Mouse (Mus musculus) spleen, adult 12 weeks (tissue): ENCODE results near the gene Efna2.
"Not testable (repeated sequence)": the region's sequence is repeated elsewhere in the genome, so short reads cannot be mapped to it uniquely, and the experiment has no call there.

Experiments used
- DNase-seq: peaks from one replicate; pipeline ENCODE4 v3.0.0; 2022; ENCODE audit warnings: low spot score

The Efna2 gene

GRCm38 (mm10) chr10:80156002-80156751 is 23.1 kb upstream of the Efna2 start:
- DNase-seq, result no peak

- no peak for DNase-seq
Measured at GRCm38 (mm10) chr10:80156752-80157053, 22.6 kb upstream of the Efna2 start.

- DNase-seq, result no peak
Measured at GRCm38 (mm10) chr10:80157141-80157929, 21.9 kb upstream of the Efna2 start.

- no peak for DNase-seq
Measured at GRCm38 (mm10) chr10:80158307-80158986, 20.8 kb upstream of the Efna2 start.

DNA sequence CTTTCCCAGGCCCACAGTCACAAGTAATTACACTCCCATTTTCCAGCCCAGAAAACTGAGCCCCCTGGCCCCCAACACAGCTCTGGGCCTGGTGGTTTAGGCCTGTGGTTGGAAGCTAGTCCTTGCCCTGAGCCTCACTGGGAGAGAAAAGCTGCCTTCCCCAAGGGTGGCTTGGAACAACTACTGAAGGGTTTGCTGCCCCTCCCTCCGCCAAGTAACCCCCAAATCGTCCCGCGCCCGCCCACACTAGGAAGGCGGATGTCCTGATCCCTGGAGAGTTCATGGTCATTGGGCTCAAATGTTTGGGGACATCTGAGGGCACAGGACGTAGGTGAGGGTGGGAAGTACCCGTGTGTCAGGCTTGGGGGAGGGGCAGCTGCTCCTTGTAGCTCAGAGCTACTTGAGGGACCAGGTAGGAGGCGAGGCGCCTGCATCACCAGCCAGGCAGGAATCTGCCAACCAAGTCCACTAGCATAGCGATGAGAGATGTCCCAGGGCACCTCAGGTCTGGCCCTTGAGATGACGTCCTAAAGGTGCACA is 20.2 kb upstream of the Efna2 start:
- no peak for DNase-seq

DNA sequence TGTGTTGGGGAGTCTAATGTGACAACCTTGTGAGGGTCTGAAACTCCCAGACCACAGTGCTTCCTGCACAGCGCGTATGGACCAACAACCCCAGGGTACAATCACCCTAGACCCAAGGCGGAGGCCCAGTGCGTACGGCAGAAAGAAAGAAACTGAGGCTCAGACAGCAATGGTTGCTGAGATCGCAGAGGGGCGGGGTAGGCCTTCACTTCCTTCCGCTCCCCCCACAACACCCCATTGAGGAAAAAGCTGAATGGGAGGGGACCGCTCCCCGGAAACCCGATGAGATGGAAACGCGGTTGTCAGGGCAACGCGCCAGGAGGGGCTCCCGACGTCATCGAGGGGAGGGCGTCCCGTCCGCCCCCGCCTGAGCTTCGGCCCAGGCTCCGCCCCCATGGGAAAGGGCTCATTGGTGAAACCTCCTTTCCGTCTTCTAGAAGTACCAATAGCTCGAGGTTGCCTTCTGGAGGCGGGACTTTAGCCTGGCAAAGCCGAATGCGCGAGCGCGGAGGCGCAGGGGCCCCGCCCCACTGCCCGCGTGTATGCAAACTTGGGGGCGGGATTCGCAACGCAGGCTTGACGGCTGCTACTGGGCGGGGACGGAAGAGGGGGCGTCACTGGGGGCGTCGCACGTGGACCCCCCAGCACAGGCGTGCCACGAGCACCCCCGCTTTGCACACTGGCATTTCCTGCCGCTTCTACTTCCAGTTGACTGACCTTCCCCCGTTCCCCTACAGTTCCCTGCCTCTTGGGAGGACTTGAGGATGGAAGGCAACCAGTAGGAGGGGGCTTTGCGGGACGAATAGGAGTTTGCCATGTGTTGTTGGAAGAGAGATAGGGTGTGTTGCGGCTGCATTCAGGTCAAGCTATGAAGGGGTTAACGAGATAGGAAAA is 19.5 kb upstream of the Efna2 start:
- DNase-seq, result peak; percentile 98

DNA sequence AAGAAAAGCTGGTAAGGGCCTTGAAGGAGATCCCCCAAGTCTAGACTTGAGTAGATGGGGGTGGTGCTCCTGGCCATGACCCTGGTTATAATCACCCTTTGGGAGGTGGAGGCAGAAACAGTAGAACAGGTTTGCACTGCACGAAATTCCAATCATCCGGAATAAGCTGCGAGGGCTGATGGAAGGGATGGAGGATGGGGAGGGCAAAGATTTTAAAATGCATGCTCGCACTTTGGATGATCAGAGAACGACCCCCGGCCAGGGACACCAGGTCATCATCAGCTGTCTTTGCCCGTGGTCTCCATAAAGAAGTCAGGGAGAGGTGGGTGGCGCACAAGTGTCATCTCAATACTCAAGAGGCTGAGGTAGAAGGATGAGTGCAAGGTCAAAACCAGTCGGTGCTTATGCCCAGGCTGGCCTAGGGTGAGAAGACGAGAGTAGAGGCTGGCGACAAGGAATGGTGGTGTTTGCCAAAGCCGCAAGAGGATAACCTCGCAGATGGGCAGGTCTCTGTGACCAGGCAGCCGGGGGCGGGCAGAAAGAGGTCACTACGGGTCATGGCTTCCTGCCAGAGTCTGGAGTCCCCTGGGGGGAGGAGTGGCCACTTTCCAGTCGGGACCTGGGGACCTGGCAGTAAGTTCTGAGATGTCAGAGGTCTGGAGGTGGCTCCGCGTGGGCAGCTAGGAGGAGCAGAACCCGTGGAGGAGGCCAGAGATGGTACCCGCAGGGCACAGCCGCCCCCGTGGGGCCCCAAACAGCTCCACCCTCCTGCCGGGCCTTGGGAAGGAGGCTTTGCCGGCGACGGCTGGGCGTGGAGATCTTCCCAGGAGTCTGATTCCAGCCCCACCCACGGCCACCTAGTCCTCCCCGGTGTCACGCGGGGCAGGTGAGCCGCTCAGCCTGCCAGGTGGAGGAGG is 18.6 kb upstream of the Efna2 start:
- DNase-seq, result peak; percentile 58

DNA sequence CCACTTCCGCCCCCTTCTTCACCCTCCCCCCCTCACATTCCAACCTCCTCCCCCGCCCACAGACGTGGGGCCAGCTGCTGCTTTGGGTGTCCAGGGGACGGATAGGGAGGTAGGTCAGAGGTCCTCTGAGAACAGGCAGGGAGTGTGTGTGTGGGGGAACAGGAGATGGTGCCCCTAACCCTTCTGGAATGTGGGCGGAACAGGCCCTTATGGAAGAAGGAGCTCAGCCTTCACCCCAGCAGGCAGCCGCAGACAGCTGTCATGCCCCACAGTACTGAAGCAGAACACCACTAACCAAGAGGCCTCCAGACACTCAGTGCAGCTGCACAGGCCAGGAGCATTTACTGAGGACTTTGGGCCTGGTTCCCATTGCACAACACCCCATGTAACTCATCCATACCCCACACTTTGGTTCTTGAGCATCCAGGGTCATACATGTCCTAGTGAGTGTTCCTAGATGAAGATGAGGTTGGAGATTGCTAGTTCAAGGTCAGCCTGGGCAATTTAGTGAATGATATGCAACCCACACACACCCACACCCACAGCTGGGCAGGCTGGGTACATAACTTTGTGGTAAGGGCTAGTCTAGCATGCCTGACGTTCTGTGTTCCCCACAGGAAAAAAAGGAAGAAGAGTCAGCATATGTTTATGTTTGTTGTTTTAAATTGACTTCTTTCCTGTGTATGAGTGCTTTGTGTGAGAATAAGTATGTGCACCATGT is 17.6 kb upstream of the Efna2 start:
- DNase-seq, result no peak

GRCm38 (mm10) chr10:80162243-80162608 is 17.1 kb upstream of the Efna2 start:
- no peak for DNase-seq

- no peak for DNase-seq
Measured at GRCm38 (mm10) chr10:80162716-80163299, 16.5 kb upstream of the Efna2 start.

DNA sequence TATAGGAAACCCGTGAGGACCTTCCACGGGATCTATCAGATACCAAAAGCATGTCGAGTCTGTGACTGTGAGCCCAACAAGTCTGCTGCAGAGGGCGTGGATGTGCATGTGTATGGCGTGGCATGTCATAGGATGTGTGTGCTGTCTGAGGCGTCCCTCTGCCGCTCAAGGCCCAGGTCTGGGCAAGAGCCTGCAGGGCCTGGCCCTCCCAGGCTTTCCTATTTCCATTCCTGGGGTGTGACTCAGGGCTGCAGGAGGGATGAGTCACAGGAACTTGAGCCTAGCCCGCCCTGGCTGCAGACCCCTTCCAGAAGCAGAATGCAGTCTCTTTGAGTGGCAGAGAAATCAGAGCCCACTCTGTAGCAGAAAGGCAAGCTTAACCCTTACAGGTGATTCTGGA is 15.6 kb upstream of the Efna2 start:
- no peak for DNase-seq

DNA sequence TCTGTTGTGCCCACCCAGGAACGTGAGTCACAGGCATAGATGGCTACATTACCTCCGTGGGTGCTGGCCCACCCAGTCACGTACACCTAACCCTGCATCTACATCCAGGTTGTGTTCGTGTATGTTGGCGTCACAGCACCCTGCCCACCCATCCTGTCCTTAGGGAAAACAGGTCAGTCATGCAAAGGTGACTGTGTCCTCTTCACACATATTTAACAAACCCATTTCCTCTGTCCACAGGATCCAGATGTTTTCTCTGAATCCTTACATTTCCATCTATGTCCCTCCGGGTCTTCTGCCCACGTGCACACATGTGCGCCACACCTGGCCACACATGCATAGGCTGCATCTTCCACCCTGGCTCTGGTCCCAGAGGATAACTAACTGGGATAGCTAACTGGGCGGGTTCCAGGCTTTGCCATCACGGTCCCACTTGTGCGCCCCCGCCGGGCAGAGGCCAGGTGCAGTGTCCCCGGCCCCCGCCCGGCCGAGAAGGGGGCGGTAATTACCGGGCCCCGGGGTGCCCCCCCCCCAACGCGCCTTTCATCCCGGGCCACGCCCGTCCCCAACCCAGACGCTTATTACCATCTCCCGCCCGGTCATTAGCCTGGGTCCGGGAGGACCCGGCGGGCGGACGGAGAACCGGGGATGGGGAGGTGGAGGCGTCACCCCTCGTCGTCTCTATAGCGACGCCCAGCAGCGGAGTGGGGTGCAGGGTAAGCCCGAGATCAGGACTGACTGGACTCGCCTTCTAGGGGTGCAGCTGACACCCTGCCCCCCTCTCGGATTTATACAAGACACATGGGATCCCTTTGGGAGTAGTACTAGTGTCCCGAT is 14.9 kb upstream of the Efna2 start:
- no peak for DNase-seq

DNA sequence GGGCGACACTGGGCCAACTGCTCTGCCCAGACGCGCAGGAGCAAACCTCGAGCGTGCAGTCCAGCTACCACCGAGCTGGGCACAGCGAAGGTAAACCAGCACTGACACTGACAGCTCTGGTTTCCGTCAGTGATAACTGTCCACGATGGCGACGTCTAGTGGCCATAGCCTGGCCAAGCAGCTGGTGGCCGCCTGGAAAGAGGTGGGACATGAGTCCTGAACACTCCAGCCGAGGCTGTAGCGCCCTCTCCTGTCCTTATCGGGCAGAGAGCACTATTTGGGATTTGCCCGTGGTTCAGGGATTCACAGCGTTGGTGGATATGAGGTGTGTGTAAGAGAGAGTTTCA is 14.3 kb upstream of the Efna2 start:
- peak; percentile 94 for DNase-seq

DNA sequence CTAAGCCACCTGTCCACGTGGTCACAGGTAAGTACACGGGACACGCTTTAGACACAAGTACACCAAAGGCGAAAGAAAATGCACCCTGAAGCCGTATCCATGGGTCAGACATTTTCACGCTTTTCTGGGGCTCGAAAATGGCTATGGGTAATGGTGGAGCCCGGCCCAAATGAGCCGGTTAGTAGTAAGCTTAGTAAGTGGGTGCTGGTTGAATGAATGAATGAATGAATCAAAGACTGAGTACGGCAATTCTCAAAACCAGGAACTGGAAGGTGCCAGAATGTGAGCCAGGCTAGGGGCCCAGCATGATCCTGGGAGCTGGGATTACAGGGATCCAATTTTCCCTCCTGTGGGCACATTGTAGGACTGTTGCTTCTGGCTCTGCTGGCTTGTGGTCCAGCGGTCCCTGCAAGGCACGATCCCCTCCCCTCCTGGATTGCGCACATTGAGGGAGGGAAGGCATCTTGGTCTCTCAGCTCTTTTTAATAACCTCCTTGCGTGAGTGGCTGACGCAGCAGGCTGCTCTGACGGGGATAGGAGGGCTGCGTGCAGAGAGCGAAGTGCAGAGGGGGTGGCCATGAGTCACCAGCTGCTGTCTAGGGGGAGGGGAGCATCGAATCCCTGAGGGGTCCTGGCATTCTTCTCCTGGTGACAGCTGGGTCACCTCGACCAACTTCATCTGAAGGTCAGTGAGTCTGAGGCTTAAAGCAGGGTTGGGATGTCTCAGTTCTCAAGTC is 13.7 kb upstream of the Efna2 start, which contains the start of gene Cirbp:
Gene Cirbp, plus strand, starts transcription at position 594 of the 737 bp plus-strand sequence.
- DNase-seq, result no peak

GRCm38 (mm10) chr10:80166136-80166535 is 13.1 kb upstream of the Efna2 start:
- not testable (repeated sequence) for DNase-seq

DNA sequence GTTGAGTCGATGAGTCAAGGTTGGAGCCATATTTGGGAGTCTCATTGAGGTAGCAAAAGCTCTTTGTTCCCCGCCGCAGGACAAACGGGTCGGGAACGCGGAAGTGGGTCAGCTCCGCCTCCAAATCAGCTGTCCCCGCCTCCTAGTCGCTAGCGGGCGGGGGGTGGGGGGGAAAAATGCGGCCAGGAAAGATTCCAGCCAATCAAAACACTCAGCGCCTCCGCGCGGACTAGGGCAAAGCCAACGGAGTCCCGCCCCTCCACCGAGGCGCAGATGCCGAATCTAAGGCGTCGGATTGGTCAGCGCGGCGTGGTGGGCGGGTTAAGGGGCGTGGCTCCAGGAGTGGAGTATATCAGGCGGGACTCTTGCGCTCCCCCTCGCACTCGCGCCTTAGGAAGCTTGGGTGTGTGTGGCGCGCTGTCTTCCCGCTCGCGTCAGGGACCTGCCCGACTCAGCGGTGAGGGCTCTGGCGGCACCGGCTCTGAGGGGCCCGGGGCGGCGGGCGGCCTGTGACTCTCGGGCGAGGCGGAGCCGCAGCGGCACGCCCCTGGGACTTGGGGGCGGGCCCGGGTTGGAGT is 11.7 kb upstream of the Efna2 start:
- peak; percentile 99 for DNase-seq

DNA sequence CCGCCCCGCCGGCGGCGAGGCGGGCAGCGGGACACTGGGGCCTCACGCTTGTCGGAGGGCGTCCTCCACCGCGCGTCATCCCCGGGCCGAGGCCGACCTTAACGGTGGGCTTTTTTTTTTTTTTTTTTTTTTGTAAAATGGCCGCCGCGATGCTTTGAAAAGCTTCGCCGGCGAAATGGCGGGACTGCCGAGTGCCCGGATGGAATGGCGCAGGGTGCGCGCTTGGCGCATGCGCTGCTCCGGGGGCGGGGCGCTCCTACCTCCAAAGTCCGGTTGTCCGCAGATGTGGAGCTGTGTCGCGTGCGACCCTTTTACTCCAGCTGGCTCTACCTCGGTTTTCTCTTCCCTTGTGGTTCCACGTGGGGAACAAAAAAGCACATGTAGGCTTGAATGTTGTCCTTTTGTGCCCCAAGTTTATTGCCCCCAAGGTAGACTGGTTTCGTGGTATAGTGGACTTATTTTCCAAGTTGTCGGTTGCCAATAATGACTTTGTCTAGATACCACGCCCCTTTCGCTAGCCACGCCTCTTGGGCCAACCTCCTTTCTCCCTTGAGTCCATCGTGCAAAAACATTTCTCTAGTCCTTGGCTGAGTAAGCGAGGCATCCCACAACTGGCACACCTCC is 11.1 kb upstream of the Efna2 start:
- DNase-seq, result peak; percentile 91
